Mouse (Mus musculus): ENCODE measurements around the gene Gm7168. TPM values are rescaled to one million over a fixed set of nuclear protein-coding genes. Genes with fewer than 3 reads are reported as not detected.

The Gm7168 gene
- polyA plus RNA-seq, 1 experiment from 2014 or later: not detected

Other genes starting within 250 kb of the Gm7168 start
- gene Afdn, start 187.8 kb upstream of the Gm7168 start, polyA plus RNA-seq (2015; fragmentation: Nextera tagmentation; extraction: Ambion mirVana): 124 and 136 TPM in 2 replicates
- 19.3 and 20.8 TPM in 2 replicates for gene Tcte2, start 186.5 kb upstream of the Gm7168 start, polyA plus RNA-seq (2015; fragmentation: Nextera tagmentation; extraction: Ambion mirVana)
- gene Gm7356, start 55.3 kb downstream of the Gm7168 start, polyA plus RNA-seq (2015; fragmentation: Nextera tagmentation; extraction: Ambion mirVana): not detected in 2 replicates
- gene Gm7358, start 111.2 kb downstream of the Gm7168 start, polyA plus RNA-seq (2015; fragmentation: Nextera tagmentation; extraction: Ambion mirVana): not detected in 2 replicates